11 mouse cellular contexts compared by ENCODE assay signal in genomic region chr11:99111155-99111554, GRCm38 (mm10). TPM values are rescaled to one million over a fixed set of nuclear protein-coding genes. Genes with fewer than 3 reads are reported as not detected.
DNase-seq lines count a peak whose midpoint lies in the region; ATAC-seq and TF ChIP-seq lines count a peak whose summit lies in the region.
"Had no signal": no experiment of that assay in that cellular context is flagged by ENCODE, and none has a peak within 500 bp of the region (broad histone marks: within the 10 kb centered on the region; RNA-seq: fewer than 3 reads in every experiment).

No protein-coding gene starts in this region.

- H3K4me1 ChIP-seq in kidney, postnatal 0 days (replicated peaks; ENCODE audit: insufficient read depth, low read length) = peaks cover 7% of the 10 kb centered on the region; the same call in 1 of the 2 replicates
- no peaks in the 10 kb centered on the region for H3K4me1 ChIP-seq in heart, adult 2 months (ENCODE audit: control insufficient read depth, insufficient read depth, low read length)

- TF ChIP-seq CTCF in kidney, postnatal 0 days (IDR thresholded peaks at IDR 0.05; ENCODE audit: low read depth) = no peak
- no peak for TF ChIP-seq CTCF in heart, adult 2 months (IDR thresholded peaks at IDR 0.05)

- DNase-seq in kidney, postnatal 0 days (ENCODE audit: low spot score) = peak; percentile 68
- DNase-seq in kidney, postnatal 14 days = no peak
- peak; percentile 51 to 72 for DNase-seq in frontal cortex, postnatal 10 days (ENCODE audit: low spot score in 2 of 2)
- peak; percentile 79 to 90 for DNase-seq in left cerebral cortex, postnatal 14 days (ENCODE audit: low spot score in 2 of 2)
- peak; percentile 82 for DNase-seq in thymus, postnatal 14 days
- no peak for DNase-seq in heart, adult 2 months
- DNase-seq in adrenal gland, adult (ENCODE audit: inconsistent age in 2 of 2, low spot score in 1 of 2) = no peak
- DNase-seq in yolk sac, embryonic 10.5 days (ENCODE audit: low spot score) = no peak

- WGBS in kidney, postnatal 0 days = 49% methylated on average over 11 of the region's 11 CpGs
- 78% methylated on average over 11 of the region's 11 CpGs for WGBS in heart, adult 2 months

- no peak for TF ChIP-seq EP300 in heart, adult 2 months (IDR thresholded peaks at IDR 0.05; ENCODE audit: insufficient read depth, low read depth, low read length)

- ATAC-seq in kidney, postnatal 0 days (replicated peaks; ENCODE audit: low FRiP score, low read depth) = peak; percentile 68

- no peaks in the 10 kb centered on the region for H3K9me3 ChIP-seq in kidney, postnatal 0 days (replicated peaks; ENCODE audit: low read length)
- H3K9me3 ChIP-seq: embryonic facial prominence, embryonic 15.5 days had no signal

- TF ChIP-seq POLR2A in heart, adult 2 months (IDR thresholded peaks at IDR 0.05; ENCODE audit: insufficient read depth, low read depth, low read length) = no peak

- no peaks in the 10 kb centered on the region for H3K36me3 ChIP-seq in kidney, postnatal 0 days (ENCODE audit: insufficient read depth, low read length)
- H3K36me3 ChIP-seq in heart, adult 2 months (ENCODE audit: control insufficient read depth, insufficient read depth, low read length) = no peaks in the 10 kb centered on the region
- H3K36me3 ChIP-seq: embryonic facial prominence, embryonic 15.5 days; midbrain, embryonic 12.5 days had no signal

- no peak overlapping the region for H3K4me3 ChIP-seq in kidney, postnatal 0 days (replicated peaks; ENCODE audit: low read depth, low read length)
- no peak overlapping the region for H3K4me3 ChIP-seq in heart, adult 2 months
- H3K4me3 ChIP-seq: embryonic facial prominence, embryonic 15.5 days; midbrain, embryonic 12.5 days had no signal

- no peak overlapping the region for H3K27ac ChIP-seq in kidney, postnatal 0 days
- no peak overlapping the region for H3K27ac ChIP-seq in heart, adult 2 months
- H3K27ac ChIP-seq: embryonic facial prominence, embryonic 15.5 days; midbrain, embryonic 12.5 days had no signal

- H3K27me3 ChIP-seq in kidney, postnatal 0 days (ENCODE audit: insufficient read depth, low read length) = no peaks in the 10 kb centered on the region
- no peaks in the 10 kb centered on the region for H3K27me3 ChIP-seq in heart, adult 2 months (ENCODE audit: control insufficient read depth, insufficient read depth, low read length)
- H3K27me3 ChIP-seq: embryonic facial prominence, embryonic 15.5 days had no signal

- intact Hi-C loops in left cerebral cortex, postnatal 14 days (cut with DNase I) = loop anchor here (5.0 kb wide), 1 partner anchor 36 kb away; no protein-coding TSS in a partner anchor
- intact Hi-C loops in heart, adult 2 months (cut with DNase I) = no loop called here

- H3K79me2 ChIP-seq in heart, adult 2 months (replicated peaks; ENCODE audit: control insufficient read depth, insufficient read depth, low read length) = no peaks in the 10 kb centered on the region

- H3K9ac ChIP-seq in kidney, postnatal 0 days (ENCODE audit: low read depth, low read length) = no peak overlapping the region
- no peak overlapping the region for H3K9ac ChIP-seq in heart, adult 2 months (ENCODE audit: low read depth, low read length)
- H3K9ac ChIP-seq: embryonic facial prominence, embryonic 15.5 days; midbrain, embryonic 12.5 days had no signal

- no peak overlapping the region for H3K4me2 ChIP-seq in kidney, postnatal 0 days (ENCODE audit: low read length)
- H3K4me2 ChIP-seq: embryonic facial prominence, embryonic 15.5 days; midbrain, embryonic 12.5 days had no signal

RNA-seq across cellular contexts. Expression of gene Tns4, which starts 22.0 kb away (rescaled TPM):
- polyA plus RNA-seq in kidney, postnatal 0 days (2015; fragmentation: Nextera tagmentation; extraction: Ambion mirVana) = 0.13 and 0.16 TPM in 2 replicates
- under 1 TPM; 0.33 to 0.34 TPM for total RNA-seq in left cerebral cortex, postnatal 14 days (2021)
- total RNA-seq in heart, adult 2 months (2021) = under 1 TPM; 0.16 to 0.23 TPM
- 0.49 and 1.1 TPM in 2 replicates for polyA plus RNA-seq in heart, adult 2 months (2012; rRNA removed)
- total RNA-seq: hematopoietic stem cell, adult 5-6 weeks had no signal

RNA-seq across cellular contexts. Expression of gene Ccr7, which starts 43.7 kb away (rescaled TPM):
- 0.08 and 0.19 TPM in 2 replicates for polyA plus RNA-seq in kidney, postnatal 0 days (2015; fragmentation: Nextera tagmentation; extraction: Ambion mirVana)
- not detected for total RNA-seq in left cerebral cortex, postnatal 14 days (2021)
- total RNA-seq in heart, adult 2 months (2021) = under 1 TPM; 0.29 to 0.59 TPM
- 2.6 and 2.7 TPM in 2 replicates for polyA plus RNA-seq in heart, adult 2 months (2012; rRNA removed)

Comparison
In these comparisons a context has a peak if more than half of its experiments do, and no peak if none do; other contexts are left out.
1. DNase-seq: peak in kidney, postnatal 0 days (single experiment), frontal cortex, postnatal 10 days (2 of 2), left cerebral cortex, postnatal 14 days (2 of 2) and thymus, postnatal 14 days (single experiment); none in kidney, postnatal 14 days (single experiment), heart, adult 2 months (0 of 2), adrenal gland, adult (0 of 2) and yolk sac, embryonic 10.5 days (single experiment).